Mouse (Mus musculus): ENCODE measurements around the gene Metap1d. TPM values are rescaled to one million over a fixed set of nuclear protein-coding genes. Genes with fewer than 3 reads are reported as not detected.

Gene Metap1d
- polyA plus RNA-seq, 1 experiment = 5.7 TPM

DNA sequence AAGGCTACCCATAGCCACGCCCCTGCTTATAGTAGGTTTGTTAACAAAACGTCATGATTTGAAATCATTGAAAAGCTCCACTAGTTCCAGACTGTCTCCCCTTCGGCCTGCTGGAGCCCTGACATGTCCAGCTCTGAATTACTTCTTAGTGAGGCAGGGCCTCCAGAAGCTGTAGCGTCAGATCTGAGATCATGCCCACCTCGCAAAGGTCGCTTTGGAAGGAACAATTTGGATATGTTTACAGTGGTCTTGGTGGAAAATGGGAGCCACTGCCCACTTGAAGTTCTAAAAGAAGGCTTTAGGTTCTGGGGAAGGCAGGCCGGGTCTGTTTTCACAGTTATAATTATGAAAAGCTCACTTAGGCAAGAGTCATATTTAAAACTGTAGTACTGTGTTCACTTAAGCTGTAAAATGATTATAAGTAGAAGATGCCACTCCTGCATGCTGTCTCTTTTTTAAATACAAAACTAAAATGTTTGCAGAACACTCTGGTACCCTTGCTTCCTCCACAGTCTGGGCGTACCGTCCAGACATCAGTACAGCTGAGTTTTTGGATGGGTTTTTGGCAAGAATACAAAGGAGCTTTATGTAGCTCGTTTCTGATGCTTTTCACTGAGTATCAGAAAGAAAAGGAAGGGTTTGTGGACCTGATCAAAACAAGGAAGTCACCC is 30.1 kb downstream of the Metap1d start:
- Histone ChIP-seq H3K4me1 (ENCODE audit: control insufficient read depth, insufficient read depth, insufficient read length, low read length) (no peaks in the 10 kb centered on the region), H3K4me3 (ENCODE audit: low read depth, low read length) (no peak overlapping the region), H3K36me3 (ENCODE audit: control insufficient read depth, insufficient read depth, low read length) (no peaks in the 10 kb centered on the region), H3K27me3 (ENCODE audit: control insufficient read depth, insufficient read depth, low read length) (no peaks in the 10 kb centered on the region), H3K27ac (ENCODE audit: insufficient read depth, low read depth, low read length) (no peak overlapping the region)
- TF ChIP-seq POLR2A (IDR thresholded peaks at IDR 0.05; ENCODE audit: low read depth, low read length) = no peak
- TF ChIP-seq CTCF (IDR thresholded peaks at IDR 0.05; ENCODE audit: extremely low read depth, insufficient read length, insufficient replicate concordance, low read depth, low read length) = no peak
- WGBS = 77% methylated on average over 10 of the region's 10 CpGs

DNA sequence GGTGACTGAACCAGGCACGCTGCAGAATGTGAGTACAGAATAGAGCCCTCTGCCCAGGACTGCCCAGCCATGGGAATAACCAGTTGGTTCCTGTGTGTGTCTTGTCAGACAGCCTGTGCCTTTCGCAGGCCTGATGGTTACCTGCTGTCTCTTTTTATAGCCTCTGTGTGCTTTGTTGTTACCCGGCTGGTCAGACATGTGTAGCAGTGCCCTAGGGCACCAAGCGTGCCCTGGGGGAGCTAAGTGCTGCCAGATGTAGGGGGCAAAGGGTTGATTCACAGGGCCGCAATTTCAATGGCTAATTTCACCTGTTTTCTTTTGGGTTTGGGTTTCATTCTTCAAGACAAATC is 30.6 kb downstream of the Metap1d start:
- no peaks in the 10 kb centered on the region for H3K4me1 ChIP-seq (ENCODE audit: control insufficient read depth, insufficient read depth, insufficient read length, low read length)
- no peaks in the 10 kb centered on the region for H3K27me3 ChIP-seq (ENCODE audit: control insufficient read depth, insufficient read depth, low read length)
- no peak overlapping the region for H3K27ac ChIP-seq (ENCODE audit: insufficient read depth, low read depth, low read length)
- H3K4me3 ChIP-seq (ENCODE audit: low read depth, low read length) = no peak overlapping the region
- TF ChIP-seq CTCF (IDR thresholded peaks at IDR 0.05; ENCODE audit: extremely low read depth, insufficient read length, insufficient replicate concordance, low read depth, low read length) = no peak
- no peak for TF ChIP-seq POLR2A (IDR thresholded peaks at IDR 0.05; ENCODE audit: low read depth, low read length)
- 79% methylated on average over 5 of the region's 5 CpGs for WGBS
- no peaks in the 10 kb centered on the region for H3K36me3 ChIP-seq (ENCODE audit: control insufficient read depth, insufficient read depth, low read length)

DNA sequence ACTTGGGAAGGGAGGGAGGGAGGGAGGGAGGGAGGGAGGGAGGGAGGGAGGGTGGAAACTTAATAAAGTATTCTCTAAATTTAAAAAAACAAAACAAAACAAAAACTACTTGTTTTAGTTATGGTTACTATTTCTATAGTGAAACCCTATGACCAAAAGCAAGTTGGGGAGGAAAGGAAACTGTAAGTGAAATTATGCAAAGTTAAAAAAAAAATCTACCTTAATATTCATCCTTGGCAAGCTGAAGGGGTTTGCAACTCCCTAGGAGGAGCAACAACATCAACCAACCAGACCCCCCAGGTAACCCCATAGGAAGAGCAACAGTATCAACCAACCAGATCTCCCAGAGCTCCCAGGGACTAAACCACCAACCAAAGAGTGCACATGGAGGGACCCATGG is 38.2 kb downstream of the Metap1d start:
- Histone ChIP-seq H3K27ac (ENCODE audit: insufficient read depth, low read depth, low read length) (no peak overlapping the region), H3K4me1 (ENCODE audit: control insufficient read depth, insufficient read depth, insufficient read length, low read length) (no peaks in the 10 kb centered on the region), H3K27me3 (ENCODE audit: control insufficient read depth, insufficient read depth, low read length) (no peaks in the 10 kb centered on the region), H3K4me3 (ENCODE audit: low read depth, low read length) (no peak overlapping the region), H3K36me3 (ENCODE audit: control insufficient read depth, insufficient read depth, low read length) (no peaks in the 10 kb centered on the region)
- no peak for TF ChIP-seq POLR2A (IDR thresholded peaks at IDR 0.05; ENCODE audit: low read depth, low read length)
- no peak for TF ChIP-seq CTCF (IDR thresholded peaks at IDR 0.05; ENCODE audit: extremely low read depth, insufficient read length, insufficient replicate concordance, low read depth, low read length)

DNA sequence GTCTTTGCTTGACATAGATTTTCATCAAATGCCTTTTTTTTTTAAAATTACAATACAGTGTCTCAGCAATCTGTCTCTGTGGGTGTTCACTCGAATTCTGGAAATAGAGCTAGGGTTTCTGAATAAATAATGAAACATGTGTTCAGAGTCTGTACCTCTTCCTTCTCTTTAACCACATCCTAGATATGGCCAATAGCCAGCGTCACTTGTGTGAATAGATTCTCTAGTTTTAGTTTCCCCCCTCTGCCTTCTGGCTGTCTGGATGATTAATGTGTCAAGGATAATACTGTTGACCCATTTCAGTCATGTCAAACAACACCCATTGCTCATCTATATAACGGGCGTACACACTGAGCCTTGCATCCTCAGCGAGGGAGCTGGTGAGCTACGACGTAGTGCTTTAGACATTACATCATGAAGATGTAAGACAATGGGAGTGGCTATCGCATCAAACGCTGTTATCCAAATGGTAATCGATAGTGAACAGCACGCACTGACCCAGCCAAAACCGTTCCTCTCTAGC is 40.1 kb downstream of the Metap1d start:
- Histone ChIP-seq H3K4me3 (ENCODE audit: low read depth, low read length) (no peak overlapping the region), H3K27ac (ENCODE audit: insufficient read depth, low read depth, low read length) (no peak overlapping the region), H3K36me3 (ENCODE audit: control insufficient read depth, insufficient read depth, low read length) (no peaks in the 10 kb centered on the region), H3K4me1 (ENCODE audit: control insufficient read depth, insufficient read depth, insufficient read length, low read length) (no peaks in the 10 kb centered on the region), H3K27me3 (ENCODE audit: control insufficient read depth, insufficient read depth, low read length) (no peaks in the 10 kb centered on the region)
- TF ChIP-seq POLR2A (IDR thresholded peaks at IDR 0.05; ENCODE audit: low read depth, low read length) (no peak), CTCF (IDR thresholded peaks at IDR 0.05; ENCODE audit: extremely low read depth, insufficient read length, insufficient replicate concordance, low read depth, low read length) (no peak)
- WGBS = 69% methylated on average over 12 of the region's 12 CpGs

DNA sequence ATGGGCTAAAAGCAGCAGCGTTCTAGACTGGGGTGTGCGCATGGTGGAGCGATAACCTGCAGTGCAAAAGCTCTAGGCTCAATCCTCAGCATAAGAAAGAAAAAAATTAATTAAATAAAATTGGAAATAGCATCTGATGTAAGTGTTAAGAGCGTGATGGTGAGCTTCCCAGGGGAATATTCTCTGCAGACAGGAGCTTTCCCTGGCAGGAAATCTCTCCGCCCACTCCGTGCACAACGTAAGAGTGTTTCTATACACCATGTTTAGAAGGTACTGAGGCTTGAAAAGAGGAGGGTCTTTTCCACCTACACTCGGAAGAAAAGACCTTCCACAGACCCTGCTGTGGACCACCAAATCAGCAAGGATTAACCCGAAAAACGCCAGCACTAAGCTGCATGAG is 41.4 kb downstream of the Metap1d start:
- no peaks in the 10 kb centered on the region for H3K27me3 ChIP-seq (ENCODE audit: control insufficient read depth, insufficient read depth, low read length)
- no peak for TF ChIP-seq CTCF (IDR thresholded peaks at IDR 0.05; ENCODE audit: extremely low read depth, insufficient read length, insufficient replicate concordance, low read depth, low read length)
- no peak for TF ChIP-seq POLR2A (IDR thresholded peaks at IDR 0.05; ENCODE audit: low read depth, low read length)
- H3K36me3 ChIP-seq (ENCODE audit: control insufficient read depth, insufficient read depth, low read length) = no peaks in the 10 kb centered on the region
- no peak overlapping the region for H3K27ac ChIP-seq (ENCODE audit: insufficient read depth, low read depth, low read length)
- no peak overlapping the region for H3K4me3 ChIP-seq (ENCODE audit: low read depth, low read length)
- 82% methylated on average over 10 of the region's 10 CpGs for WGBS
- no peaks in the 10 kb centered on the region for H3K4me1 ChIP-seq (ENCODE audit: control insufficient read depth, insufficient read depth, insufficient read length, low read length)

- TF ChIP-seq POLR2A (IDR thresholded peaks at IDR 0.05; ENCODE audit: low read depth, low read length) (no peak), CTCF (IDR thresholded peaks at IDR 0.05; ENCODE audit: extremely low read depth, insufficient read length, insufficient replicate concordance, low read depth, low read length) (no peak)
- H3K36me3 ChIP-seq (ENCODE audit: control insufficient read depth, insufficient read depth, low read length) = no peaks in the 10 kb centered on the region
- no peak overlapping the region for H3K4me3 ChIP-seq (ENCODE audit: low read depth, low read length)
- no peaks in the 10 kb centered on the region for H3K27me3 ChIP-seq (ENCODE audit: control insufficient read depth, insufficient read depth, low read length)
- WGBS = 55% methylated on average over 4 of the region's 4 CpGs
- no peaks in the 10 kb centered on the region for H3K4me1 ChIP-seq (ENCODE audit: control insufficient read depth, insufficient read depth, insufficient read length, low read length)
- H3K27ac ChIP-seq (ENCODE audit: insufficient read depth, low read depth, low read length) = no peak overlapping the region
These were observed 41.9 kb downstream of the Metap1d start for GRCm38 (mm10) chr2:71494971-71495370.

DNA sequence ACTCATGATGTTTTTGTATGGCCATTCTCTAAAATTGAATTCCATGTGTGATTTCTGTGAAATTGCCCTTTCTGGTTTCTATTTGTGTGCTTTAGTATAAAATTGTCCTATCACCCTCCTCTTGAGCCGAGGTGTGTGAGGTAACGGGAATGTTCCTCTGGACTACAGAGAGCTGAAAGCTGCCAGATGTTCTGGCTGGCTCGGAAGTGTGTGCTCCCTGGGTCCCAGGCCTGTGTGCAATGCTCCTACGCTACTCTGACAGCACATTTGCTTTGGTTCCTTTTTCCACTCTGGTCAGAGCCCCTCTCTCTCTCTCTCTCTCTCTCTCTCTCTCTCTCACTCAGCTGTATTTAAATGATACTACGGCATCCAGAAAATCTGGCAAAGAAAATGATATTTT is 44.1 kb downstream of the Metap1d start:
- WGBS = 79% methylated on average over 5 of the region's 5 CpGs

More for the DNA sequence above, 44.1 kb downstream of the Metap1d start:
- no peaks in the 10 kb centered on the region for H3K36me3 ChIP-seq (ENCODE audit: control insufficient read depth, insufficient read depth, low read length)
- no peaks in the 10 kb centered on the region for H3K27me3 ChIP-seq (ENCODE audit: control insufficient read depth, insufficient read depth, low read length)
- H3K27ac ChIP-seq (ENCODE audit: insufficient read depth, low read depth, low read length) = no peak overlapping the region
- no peaks in the 10 kb centered on the region for H3K4me1 ChIP-seq (ENCODE audit: control insufficient read depth, insufficient read depth, insufficient read length, low read length)
- H3K4me3 ChIP-seq (ENCODE audit: low read depth, low read length) = no peak overlapping the region
- TF ChIP-seq POLR2A (IDR thresholded peaks at IDR 0.05; ENCODE audit: low read depth, low read length) = no peak
- no peak for TF ChIP-seq CTCF (IDR thresholded peaks at IDR 0.05; ENCODE audit: extremely low read depth, insufficient read length, insufficient replicate concordance, low read depth, low read length)
